Mouse (Mus musculus): Measurements from ENCODE around the gene S100a2. TPM values are rescaled to one million over a fixed set of nuclear protein-coding genes. Genes with fewer than 3 reads are reported as not detected.

S100a2 gene
- not detected in 2 replicates for polyA plus RNA-seq (2015; fragmentation: Nextera tagmentation; extraction: Ambion mirVana)

DNA sequence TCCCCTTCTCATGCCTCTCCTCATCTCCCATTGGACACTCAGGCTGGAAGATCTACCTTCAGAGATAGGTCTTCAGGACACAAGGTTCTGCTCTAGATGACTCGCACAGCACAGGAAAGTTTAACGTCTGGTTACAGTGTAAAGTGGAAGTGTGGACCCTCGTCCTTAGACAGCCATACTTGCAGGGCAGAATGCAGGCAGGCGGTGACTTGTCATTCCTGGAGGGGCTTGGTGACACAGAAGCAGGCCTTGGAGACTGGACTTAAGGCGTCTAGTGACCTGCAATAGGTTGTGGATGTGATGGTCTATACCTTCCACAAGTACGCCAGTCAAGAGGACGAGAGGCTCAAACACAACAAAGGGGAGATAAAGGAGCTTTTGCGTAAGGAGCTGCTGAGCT lies at the start of gene S100a2:
Gene S100a2 (plus strand): TSS at position 301 of the 400 bp plus-strand sequence.
- H3K9ac ChIP-seq (replicated peaks): no peak within 1 kb of the TSS
- H3K27ac ChIP-seq (replicated peaks): no peak within 1 kb of the TSS
- no peaks in the 10 kb centered on the region for H3K9me3 ChIP-seq (replicated peaks)
- WGBS: 85% methylated on average over 8 of the region's 8 CpGs
- no peaks in the 10 kb centered on the region for H3K27me3 ChIP-seq (replicated peaks)
- no peak for ATAC-seq (ENCODE audit: low FRiP score)
- H3K36me3 ChIP-seq: no peaks in the 10 kb centered on the region
- H3K4me3 ChIP-seq (replicated peaks): no peak within 1 kb of the TSS
- no peak within 1 kb of the TSS for H3K4me2 ChIP-seq
- no peaks in the 10 kb centered on the region for H3K4me1 ChIP-seq

DNA sequence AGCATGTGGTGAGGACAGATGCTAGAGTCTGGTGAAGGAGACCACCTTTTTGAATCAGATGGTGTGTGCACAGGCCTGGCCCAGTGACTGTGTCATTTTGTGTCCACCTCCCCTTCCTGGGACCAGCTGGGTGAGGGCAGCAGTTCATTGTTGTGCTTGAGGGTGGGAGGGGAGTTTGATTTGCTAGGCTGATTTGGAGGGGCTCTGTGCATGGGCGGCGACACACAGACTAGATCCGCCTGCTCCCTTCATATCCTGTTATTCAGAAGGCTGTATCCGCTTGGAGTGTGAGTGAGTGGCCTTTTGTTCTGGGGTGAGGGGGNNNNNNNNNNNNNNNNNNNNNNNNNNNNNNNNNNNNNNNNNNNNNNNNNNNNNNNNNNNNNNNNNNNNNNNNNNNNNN lies 49.1 kb upstream of the S100a2 start:
- H3K9me3 ChIP-seq (replicated peaks): no peaks in the 10 kb centered on the region
- H3K36me3 ChIP-seq: no peaks in the 10 kb centered on the region
- H3K4me2 ChIP-seq: peak overlapping the region; percentile 15; the same call in 1 of the 2 replicates
- H3K4me1 ChIP-seq: peaks cover 6% of the 10 kb centered on the region; the same call in 1 of the 2 replicates
- H3K9ac ChIP-seq (replicated peaks): no peak overlapping the region
- 34% methylated on average over 4 of the region's 4 CpGs for WGBS
- H3K27ac ChIP-seq (replicated peaks): no peak overlapping the region
- no peak overlapping the region for H3K4me3 ChIP-seq (replicated peaks)
- ATAC-seq (ENCODE audit: low FRiP score): peak; percentile 25; the same call in 1 of the 2 replicates
- H3K27me3 ChIP-seq (replicated peaks): no peaks in the 10 kb centered on the region

DNA sequence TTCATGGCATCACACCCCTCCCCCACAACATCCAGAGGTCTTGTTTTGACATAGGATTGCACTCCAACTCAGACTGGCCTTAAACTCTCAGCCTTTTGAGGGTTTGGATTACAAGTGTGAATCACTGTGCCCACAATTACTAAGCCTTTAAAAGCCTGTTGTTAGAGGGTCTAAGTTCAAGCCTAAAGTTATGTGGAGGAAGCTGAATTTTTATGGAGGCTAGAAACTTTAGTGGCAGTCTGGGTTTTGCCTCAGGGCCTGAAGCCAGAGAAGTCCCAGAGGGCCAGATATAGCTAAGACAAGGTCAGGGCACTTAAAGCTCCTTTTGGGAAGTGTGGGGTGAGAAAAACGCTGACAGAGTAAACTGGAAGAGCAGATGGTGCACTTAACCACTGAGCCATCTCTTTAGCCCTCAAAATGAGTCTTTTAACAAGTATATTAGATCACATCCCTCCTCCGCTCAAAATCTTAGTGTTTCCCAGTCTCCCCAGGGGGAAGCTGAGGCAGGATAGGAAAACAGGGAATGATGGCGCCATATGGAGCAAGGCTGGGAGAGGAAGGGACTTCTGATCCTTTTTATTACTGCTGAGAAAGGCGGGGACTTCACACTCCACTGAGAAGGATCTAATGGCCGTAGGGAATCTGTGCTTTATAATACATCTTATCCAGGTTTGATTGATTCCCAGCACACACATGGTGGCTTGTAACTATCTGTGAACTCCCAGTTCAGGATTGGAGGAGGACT lies 40.2 kb upstream of the S100a2 start:
- 48% methylated on average over 5 of the region's 5 CpGs for WGBS

DNA sequence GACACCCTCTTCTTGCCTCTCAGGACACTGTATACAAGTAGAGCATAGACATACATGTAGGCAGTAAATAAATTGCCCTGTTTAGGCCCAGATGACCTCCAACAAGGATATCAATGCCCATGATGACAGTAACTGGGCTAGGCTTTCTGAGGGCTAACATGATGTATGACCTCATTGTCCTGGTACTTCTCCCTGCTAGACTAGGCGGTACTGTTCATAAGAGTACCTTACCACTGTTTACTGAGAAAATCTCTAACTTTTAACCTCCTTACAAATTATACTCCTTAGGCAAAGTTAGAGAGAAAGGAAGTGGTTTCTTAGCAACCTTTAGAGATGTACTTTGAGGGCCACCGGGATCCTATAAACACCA lies 39.6 kb upstream of the S100a2 start:
- no peaks in the 10 kb centered on the region for H3K27me3 ChIP-seq (replicated peaks)
- H3K9ac ChIP-seq (replicated peaks): no peak overlapping the region
- no peak overlapping the region for H3K4me3 ChIP-seq (replicated peaks)
- H3K4me2 ChIP-seq: no peak overlapping the region
- H3K36me3 ChIP-seq: no peaks in the 10 kb centered on the region
- H3K4me1 ChIP-seq: no peaks in the 10 kb centered on the region
- no peak overlapping the region for H3K27ac ChIP-seq (replicated peaks)
- ATAC-seq (ENCODE audit: low FRiP score): no peak
- WGBS: 96% methylated on average over 2 of the region's 2 CpGs
- H3K9me3 ChIP-seq (replicated peaks): no peaks in the 10 kb centered on the region

More for the DNA sequence above, 40.2 kb upstream of the S100a2 start:
- Histone ChIP-seq H3K9me3 (replicated peaks) (no peaks in the 10 kb centered on the region), H3K4me1 (no peaks in the 10 kb centered on the region), H3K36me3 (no peaks in the 10 kb centered on the region), H3K4me3 (replicated peaks) (no peak overlapping the region), H3K4me2 (no peak overlapping the region), H3K27me3 (replicated peaks) (no peaks in the 10 kb centered on the region), H3K9ac (replicated peaks) (no peak overlapping the region), H3K27ac (replicated peaks) (no peak overlapping the region)
- no peak for ATAC-seq (ENCODE audit: low FRiP score)

DNA sequence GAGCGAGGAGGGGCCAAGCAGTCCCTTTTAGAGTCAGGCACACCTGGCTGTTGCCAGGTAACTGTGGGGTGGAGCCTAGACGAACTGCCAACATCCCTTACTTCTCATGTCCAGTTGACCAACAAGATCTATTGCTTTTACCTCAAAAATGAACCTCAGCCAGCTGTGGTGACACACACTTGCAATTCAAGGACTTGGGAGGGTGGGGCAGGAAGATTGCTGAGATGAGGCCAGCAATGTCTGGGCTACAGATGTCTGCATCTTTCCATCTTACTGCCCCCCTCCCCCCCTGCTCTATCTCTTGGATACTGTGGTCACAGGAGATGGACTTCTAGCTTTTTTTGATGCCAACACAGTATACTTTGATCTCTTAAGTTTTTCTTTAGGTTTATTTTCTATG lies 37.8 kb upstream of the S100a2 start:
- Histone ChIP-seq H3K9ac (replicated peaks) (no peak overlapping the region), H3K4me3 (replicated peaks) (no peak overlapping the region), H3K9me3 (replicated peaks) (no peaks in the 10 kb centered on the region), H3K27me3 (replicated peaks) (no peaks in the 10 kb centered on the region), H3K4me1 (no peaks in the 10 kb centered on the region), H3K36me3 (no peaks in the 10 kb centered on the region), H3K4me2 (no peak overlapping the region), H3K27ac (replicated peaks) (no peak overlapping the region)
- 85% methylated on average over 2 of the region's 2 CpGs for WGBS
- no peak for ATAC-seq (ENCODE audit: low FRiP score)

DNA sequence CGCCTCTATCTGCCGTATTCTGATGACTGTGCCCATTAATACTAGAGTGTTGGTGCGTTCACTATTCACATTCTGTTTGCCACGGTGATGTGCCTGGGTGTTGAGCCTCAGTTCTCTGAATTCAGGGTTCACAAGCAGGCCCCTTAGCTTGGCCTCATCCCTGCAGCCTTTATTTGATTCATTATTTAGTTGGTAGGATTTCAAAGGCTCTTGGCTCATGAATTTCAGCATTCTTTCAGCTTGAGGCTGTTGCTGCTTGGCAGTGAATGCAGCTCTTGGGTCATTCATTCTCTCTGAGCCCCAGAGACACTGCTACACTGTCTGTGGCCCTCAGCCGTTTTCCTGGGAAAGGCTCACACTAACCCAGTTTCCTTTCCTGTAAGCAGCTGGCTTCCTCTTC lies 34.1 kb upstream of the S100a2 start:
- peak; percentile 86 for ATAC-seq (ENCODE audit: low FRiP score)
- Histone ChIP-seq H3K9ac (replicated peaks) (no peak overlapping the region), H3K4me1 (no peaks in the 10 kb centered on the region), H3K27ac (replicated peaks) (0 out of 2 replicates have a peak overlapping the region, but pooled peaks have one; percentile 28), H3K4me2 (no peak overlapping the region), H3K27me3 (replicated peaks) (no peaks in the 10 kb centered on the region), H3K9me3 (replicated peaks) (no peaks in the 10 kb centered on the region), H3K36me3 (no peaks in the 10 kb centered on the region), H3K4me3 (replicated peaks) (no peak overlapping the region)
- WGBS: 34% methylated on average over 5 of the region's 5 CpGs

DNA sequence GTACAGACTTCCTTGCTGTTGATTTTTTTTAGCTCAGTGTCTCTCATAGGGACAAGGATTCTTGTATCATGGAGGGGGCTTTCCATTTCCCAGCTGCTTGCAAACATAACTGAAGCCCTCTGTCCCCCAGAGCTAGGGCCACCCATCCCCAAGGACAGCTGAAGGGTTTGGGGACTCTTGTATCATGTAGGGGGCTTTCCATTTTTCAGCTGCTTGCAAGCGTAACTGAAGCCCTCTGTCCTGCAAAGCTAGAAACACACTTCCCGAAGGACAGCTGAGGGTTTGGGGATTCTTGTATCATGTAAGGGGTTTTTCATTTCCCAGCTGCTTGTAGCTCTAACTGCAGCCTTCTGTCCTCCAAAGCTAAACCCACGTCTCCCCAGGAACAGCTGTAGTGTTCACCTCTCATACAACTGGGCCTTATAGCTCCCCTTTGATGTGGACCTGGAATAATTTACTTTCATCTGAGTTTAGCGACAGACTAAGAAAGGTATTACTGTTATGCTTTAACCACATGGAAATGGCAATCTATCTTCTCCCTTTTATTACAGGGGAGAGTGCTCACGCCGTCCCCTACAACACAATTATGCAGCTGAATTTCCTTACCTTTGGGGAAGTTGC lies 29.9 kb upstream of the S100a2 start, which contains the start of gene S100a3:
Gene S100a3 (plus strand): TSS at position 571 of the 621 bp plus-strand sequence.
- no peak for ATAC-seq (ENCODE audit: low FRiP score)
- H3K27ac ChIP-seq (replicated peaks): no peak within 1 kb of the TSS
- H3K36me3 ChIP-seq: no peaks in the 10 kb centered on the region
- WGBS: 76% methylated on average over 6 of the region's 6 CpGs
- no peaks in the 10 kb centered on the region for H3K27me3 ChIP-seq (replicated peaks)
- H3K9me3 ChIP-seq (replicated peaks): no peaks in the 10 kb centered on the region
- no peaks in the 10 kb centered on the region for H3K4me1 ChIP-seq
- H3K9ac ChIP-seq (replicated peaks): no peak within 1 kb of the TSS
- no peak within 1 kb of the TSS for H3K4me2 ChIP-seq
- no peak within 1 kb of the TSS for H3K4me3 ChIP-seq (replicated peaks)

DNA sequence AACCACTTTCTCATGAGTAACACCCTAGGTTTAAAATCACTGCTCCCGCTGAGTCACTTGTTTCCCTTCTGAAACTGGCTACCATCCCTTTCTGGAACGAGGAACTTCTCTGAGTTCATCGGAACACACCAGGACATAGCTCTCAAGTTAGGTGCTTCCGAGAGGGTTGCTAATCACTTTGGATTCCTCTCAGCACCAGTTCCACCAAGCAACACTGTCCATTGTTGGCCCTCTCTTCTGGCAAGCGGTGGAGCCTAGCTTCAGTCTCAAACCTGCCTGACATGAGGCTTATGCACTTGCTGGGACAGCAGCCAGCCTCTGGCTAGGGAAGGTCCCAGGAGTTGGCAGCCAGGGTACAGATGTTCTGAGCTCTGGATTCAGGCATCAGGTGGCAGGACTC lies 15.4 kb upstream of the S100a2 start:
- no peak for ATAC-seq (ENCODE audit: low FRiP score)
- no peaks in the 10 kb centered on the region for H3K4me1 ChIP-seq
- H3K9ac ChIP-seq (replicated peaks): no peak overlapping the region
- no peaks in the 10 kb centered on the region for H3K36me3 ChIP-seq
- WGBS: 86% methylated on average over 5 of the region's 5 CpGs
- H3K4me2 ChIP-seq: no peak overlapping the region
- no peak overlapping the region for H3K27ac ChIP-seq (replicated peaks)
- H3K27me3 ChIP-seq (replicated peaks): no peaks in the 10 kb centered on the region
- H3K4me3 ChIP-seq (replicated peaks): no peak overlapping the region
- H3K9me3 ChIP-seq (replicated peaks): no peaks in the 10 kb centered on the region

DNA sequence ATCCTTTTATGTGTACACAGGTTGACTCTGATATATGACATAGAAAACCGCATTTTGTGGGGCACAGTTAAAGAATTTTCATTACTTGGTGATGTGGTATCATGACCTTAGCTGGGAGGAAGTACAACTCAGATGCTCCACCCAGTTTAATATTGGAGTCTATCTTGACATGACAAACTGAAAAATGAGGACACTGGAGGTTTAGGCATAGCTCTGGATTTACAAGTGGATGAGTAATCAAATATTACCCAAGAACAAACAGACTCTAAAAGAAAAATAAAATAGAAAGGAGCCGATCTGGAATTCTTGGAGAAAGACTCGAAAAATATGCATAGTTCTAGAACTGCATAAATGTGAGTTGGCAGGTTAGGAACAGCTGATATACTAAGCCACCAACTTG lies 14.7 kb upstream of the S100a2 start:
- ATAC-seq (ENCODE audit: low FRiP score): no peak
- H3K36me3 ChIP-seq: no peaks in the 10 kb centered on the region
- no peak overlapping the region for H3K4me3 ChIP-seq (replicated peaks)
- H3K27ac ChIP-seq (replicated peaks): no peak overlapping the region
- no peaks in the 10 kb centered on the region for H3K27me3 ChIP-seq (replicated peaks)
- no peak overlapping the region for H3K9ac ChIP-seq (replicated peaks)
- WGBS: 90% methylated on average over 3 of the region's 3 CpGs
- H3K9me3 ChIP-seq (replicated peaks): no peaks in the 10 kb centered on the region
- H3K4me1 ChIP-seq: no peaks in the 10 kb centered on the region
- no peak overlapping the region for H3K4me2 ChIP-seq

DNA sequence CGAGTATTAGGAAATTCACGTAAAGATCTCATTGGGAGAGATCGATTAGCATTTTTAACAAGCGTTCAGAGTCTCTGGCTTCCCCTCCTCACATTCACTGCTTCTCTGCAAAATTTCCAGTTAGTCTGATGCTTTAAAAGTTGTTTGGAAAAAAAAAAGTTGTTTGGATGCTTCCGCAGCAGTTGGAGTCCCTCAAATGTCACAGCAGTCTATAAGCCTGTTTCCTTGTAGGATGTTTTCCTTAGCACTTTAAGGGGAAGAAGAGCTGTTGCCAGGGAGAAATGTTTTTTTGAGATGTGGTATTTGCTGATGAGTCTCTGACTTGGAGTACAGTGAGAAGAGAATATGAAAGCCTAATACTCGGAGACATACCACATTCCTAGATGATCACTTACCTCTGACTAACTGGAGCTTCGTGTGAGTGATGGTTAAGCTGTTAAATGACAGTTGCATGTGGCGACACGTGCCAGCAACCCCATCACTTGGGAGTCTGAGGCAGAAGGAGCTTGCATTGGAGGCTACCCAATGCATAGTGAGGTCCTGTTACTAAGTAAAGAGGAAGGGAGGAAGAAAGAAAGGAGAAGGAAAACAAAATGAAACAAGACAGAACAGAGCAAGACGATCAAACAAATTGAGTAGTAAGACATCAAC lies 13.6 kb upstream of the S100a2 start:
- ATAC-seq (ENCODE audit: low FRiP score): no peak
- H3K9me3 ChIP-seq (replicated peaks): no peaks in the 10 kb centered on the region
- H3K4me3 ChIP-seq (replicated peaks): no peak overlapping the region
- no peaks in the 10 kb centered on the region for H3K27me3 ChIP-seq (replicated peaks)
- no peak overlapping the region for H3K4me2 ChIP-seq
- H3K4me1 ChIP-seq: no peaks in the 10 kb centered on the region
- H3K9ac ChIP-seq (replicated peaks): no peak overlapping the region
- no peaks in the 10 kb centered on the region for H3K36me3 ChIP-seq
- 69% methylated on average over 10 of the region's 10 CpGs for WGBS
- no peak overlapping the region for H3K27ac ChIP-seq (replicated peaks)

DNA sequence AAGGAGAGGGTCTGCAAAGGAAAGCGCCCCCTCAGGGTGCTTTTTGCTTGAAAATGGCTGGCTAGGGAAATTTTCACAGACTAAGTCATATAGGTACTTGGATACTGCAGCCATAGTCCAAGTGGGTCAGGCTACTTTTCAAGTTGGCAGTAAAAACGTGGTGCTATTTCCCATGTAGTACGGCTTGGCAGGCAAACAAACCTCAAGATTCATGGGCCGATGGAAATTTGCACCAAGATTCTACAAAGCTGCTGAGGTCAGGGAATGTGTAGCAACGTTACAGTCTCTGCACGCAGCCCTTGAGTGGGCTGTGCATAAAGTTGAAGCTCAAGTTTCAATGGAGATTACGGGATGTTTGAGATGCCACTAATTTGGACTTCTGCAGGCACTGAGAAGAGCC lies 10.6 kb upstream of the S100a2 start:
- Histone ChIP-seq H3K9ac (replicated peaks) (no peak overlapping the region), H3K27me3 (replicated peaks) (no peaks in the 10 kb centered on the region), H3K36me3 (no peaks in the 10 kb centered on the region), H3K4me3 (replicated peaks) (no peak overlapping the region), H3K4me1 (no peaks in the 10 kb centered on the region), H3K27ac (replicated peaks) (no peak overlapping the region), H3K9me3 (replicated peaks) (no peaks in the 10 kb centered on the region), H3K4me2 (no peak overlapping the region)
- WGBS: 81% methylated on average over 7 of the region's 7 CpGs
- no peak for ATAC-seq (ENCODE audit: low FRiP score)

DNA sequence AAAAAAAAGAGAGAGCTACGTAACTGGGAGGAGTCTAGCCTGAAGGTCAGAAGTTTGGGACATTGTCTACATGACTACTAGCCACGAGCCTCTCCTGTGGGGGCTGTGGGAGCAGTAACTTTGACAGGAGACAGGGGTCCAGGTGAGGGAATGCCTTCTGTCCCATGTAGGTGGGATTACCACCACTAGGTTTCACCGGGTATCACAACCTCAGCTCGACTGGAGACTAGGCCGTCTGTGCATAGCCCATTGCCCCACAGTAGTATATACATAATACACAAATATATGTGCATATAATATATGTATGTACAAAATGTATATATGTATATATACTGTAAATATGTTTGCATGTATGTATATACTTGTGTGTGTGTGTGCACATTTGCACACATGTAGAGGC lies 8.9 kb upstream of the S100a2 start:
- no peaks in the 10 kb centered on the region for H3K9me3 ChIP-seq (replicated peaks)
- H3K4me1 ChIP-seq: no peaks in the 10 kb centered on the region
- no peak for ATAC-seq (ENCODE audit: low FRiP score)
- H3K27me3 ChIP-seq (replicated peaks): no peaks in the 10 kb centered on the region
- WGBS: 94% methylated on average over 5 of the region's 5 CpGs
- H3K36me3 ChIP-seq: no peaks in the 10 kb centered on the region
- H3K9ac ChIP-seq (replicated peaks): no peak overlapping the region
- no peak overlapping the region for H3K4me2 ChIP-seq
- H3K4me3 ChIP-seq (replicated peaks): no peak overlapping the region
- no peak overlapping the region for H3K27ac ChIP-seq (replicated peaks)

Data from neural tube, embryonic 15.5 days (tissue).